Mouse (Mus musculus) ES-Bruce4 (cell line): ENCODE results near the gene Ogfod2.

Experiments used
- CTCF ChIP-seq: IDR thresholded peaks from one replicate; pipeline ENCODE4 v1.8.1; 2011; ENCODE audit warnings: low read depth, low read length
- POLR2A ChIP-seq: IDR thresholded peaks from one replicate; pipeline ENCODE4 v1.8.1; 2011; ENCODE audit warnings: low read length; ENCODE audit not compliant: insufficient read depth

DNA sequence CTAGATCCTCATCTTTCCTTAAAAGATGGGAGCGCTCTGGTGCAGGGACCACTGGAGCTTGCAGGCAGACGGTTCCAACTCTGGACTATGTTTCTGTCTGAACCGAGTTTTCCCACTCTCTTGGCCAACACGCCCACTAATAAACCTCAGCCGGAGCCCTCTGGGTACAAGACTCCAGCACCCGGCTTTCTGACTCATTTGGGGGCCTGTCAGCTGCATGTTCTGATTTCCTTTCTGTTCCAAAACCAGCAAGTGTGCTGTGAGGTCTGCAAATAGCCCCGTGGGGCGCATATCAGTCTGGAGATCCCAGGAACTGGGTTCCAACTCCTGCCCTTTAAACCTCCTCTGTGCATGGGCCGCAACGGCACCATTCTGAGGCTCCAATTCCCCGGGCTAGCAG is 51.3 kb downstream of the Ogfod2 start:
- TF ChIP-seq CTCF (no peak), POLR2A (no peak)
